Comparison of ENCODE assay signal across 22 mouse cellular contexts in the genomic region with DNA sequence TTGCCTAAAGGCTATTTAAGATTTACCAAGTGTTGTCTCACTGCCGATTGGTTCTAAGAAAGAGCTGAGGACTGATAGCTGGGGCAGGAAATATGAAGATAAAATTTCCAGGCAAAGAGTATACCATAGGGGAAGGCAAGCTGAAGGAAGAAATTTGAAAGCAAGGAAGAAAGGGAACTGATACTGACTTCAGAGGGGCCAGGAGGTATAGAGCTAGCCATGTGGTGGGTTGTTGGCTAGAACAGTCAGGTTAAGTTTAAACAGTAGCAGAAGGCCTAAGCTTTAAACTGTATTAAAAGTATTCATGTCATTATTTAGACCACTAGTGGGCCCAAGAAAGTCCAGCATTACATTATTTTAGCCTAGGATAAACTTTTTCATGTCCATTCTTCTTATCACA. TPM values are rescaled to one million over a fixed set of nuclear protein-coding genes. Genes with fewer than 3 reads are reported as not detected.
DNase-seq lines count a peak whose midpoint lies in the region; ATAC-seq and TF ChIP-seq lines count a peak whose summit lies in the region.
"Had no signal": no experiment of that assay in that cellular context is flagged by ENCODE, and none has a peak within 500 bp of the region (broad histone marks: within the 10 kb centered on the region; RNA-seq: fewer than 3 reads in every experiment).

No protein-coding gene starts in this region.

- H3K4me2 ChIP-seq in lung, postnatal 0 days (replicated peaks; ENCODE audit: low read depth, low read length): no peak overlapping the region
- H3K4me2 ChIP-seq: embryonic facial prominence, embryonic 13.5 days; embryonic facial prominence, embryonic 15.5 days; forebrain, embryonic 12.5 days had no signal

- no peak overlapping the region for H3K4me3 ChIP-seq in lung, postnatal 0 days (ENCODE audit: low read depth, low read length)
- H3K4me3 ChIP-seq: embryonic facial prominence, embryonic 13.5 days; embryonic facial prominence, embryonic 15.5 days; erythroblast, embryonic 14.5 days; forebrain, embryonic 10.5 days; forebrain, embryonic 12.5 days had no signal

- H3K4me1 ChIP-seq in lung, postnatal 0 days (ENCODE audit: insufficient read depth, low read depth, low read length): no peaks in the 10 kb centered on the region

- no peaks in the 10 kb centered on the region for H3K27me3 ChIP-seq in lung, postnatal 0 days (replicated peaks; ENCODE audit: insufficient read depth, low read length)
- H3K27me3 ChIP-seq: embryonic facial prominence, embryonic 13.5 days; embryonic facial prominence, embryonic 15.5 days; forebrain, embryonic 12.5 days; Patski had no signal

- H3K9ac ChIP-seq in lung, postnatal 0 days (replicated peaks; ENCODE audit: low read depth): no peak overlapping the region
- H3K9ac ChIP-seq: embryonic facial prominence, embryonic 13.5 days; embryonic facial prominence, embryonic 15.5 days; forebrain, embryonic 12.5 days had no signal

- TF ChIP-seq CTCF in lung, postnatal 0 days (IDR thresholded peaks at IDR 0.05): no peak

- no peaks in the 10 kb centered on the region for H3K36me3 ChIP-seq in lung, postnatal 0 days (ENCODE audit: insufficient read depth, low read length)
- H3K36me3 ChIP-seq: embryonic facial prominence, embryonic 13.5 days; embryonic facial prominence, embryonic 15.5 days; forebrain, embryonic 10.5 days; forebrain, embryonic 12.5 days; G1E had no signal

- peak; percentile 36 for DNase-seq in A20 (ENCODE audit: low read depth, low spot score)
- no peak for DNase-seq in ovary, postnatal 36 days (ENCODE audit: low spot score)
- DNase-seq in kidney, postnatal 10 days: no peak
- DNase-seq in lung, postnatal 0 days (ENCODE audit: low spot score): no peak
- DNase-seq: adrenal gland, adult 8-10 months; adrenal gland, postnatal 14 days; cerebellum, adult 11-12 months; cerebellum, adult 2 months; cerebellum, adult 9-10 months; cerebellum, postnatal 10 days; cerebellum, postnatal 25 days had no signal

- no peak overlapping the region for H3K27ac ChIP-seq in lung, postnatal 0 days (ENCODE audit: low read length)
- H3K27ac ChIP-seq: embryonic facial prominence, embryonic 13.5 days; embryonic facial prominence, embryonic 15.5 days; forebrain, embryonic 10.5 days; forebrain, embryonic 12.5 days had no signal

- WGBS in lung, postnatal 0 days: 76% methylated on average over 1 of the region's 1 CpGs

- TF ChIP-seq EP300 in lung, postnatal 0 days (IDR thresholded peaks at IDR 0.05): no peak

- H3K9me3 ChIP-seq in lung, postnatal 0 days (ENCODE audit: low read length): no peaks in the 10 kb centered on the region
- H3K9me3 ChIP-seq: embryonic facial prominence, embryonic 13.5 days; embryonic facial prominence, embryonic 15.5 days; forebrain, embryonic 12.5 days; G1E had no signal

- ATAC-seq in common myeloid progenitor, adult 5-6 weeks (replicated peaks; ENCODE audit: low read depth, poor library complexity, severe bottlenecking): peak; percentile 58; the same call in 1 of the 2 replicates
- ATAC-seq in megakaryocyte, adult 5-6 weeks (ENCODE audit: poor library complexity, severe bottlenecking): 0 out of 2 replicates have a peak, but pooled peaks have one; percentile 5
- ATAC-seq in lung, postnatal 0 days: no peak
- ATAC-seq: forebrain, embryonic 14.5 days; forebrain, embryonic 16.5 days; Patski had no signal

RNA-seq across cellular contexts. Expression of gene Tpp2, which starts 31.0 kb away (rescaled TPM):
- 113 and 127 TPM in 2 replicates for total RNA-seq in common myeloid progenitor, adult 5-6 weeks (2017)
- total RNA-seq in megakaryocyte, adult 5-6 weeks (2015): 69.7 and 80.3 TPM in 2 replicates
- 77.1 and 84.2 TPM in 2 replicates for total RNA-seq in megakaryocyte, adult 5-6 weeks (2017)
- polyA plus RNA-seq in lung, postnatal 0 days (2015; fragmentation: Nextera tagmentation; extraction: Ambion mirVana): 28.0 and 30.1 TPM in 2 replicates
